Mouse (Mus musculus) neural tube, embryonic 12.5 days (tissue): ENCODE measurements around the gene Muc1. TPM values are rescaled to one million over a fixed set of nuclear protein-coding genes. Genes with fewer than 3 reads are reported as not detected.
A peak's percentile ranks its signal among the peaks of the same experiment; 100 is the strongest.

Experiments
- ATAC-seq: fragments of 200-750 bp; cut with Nextera tagmentation; 2 replicates; pipeline ENCODE4 v1.8.0; 2017; ENCODE audit warnings: low read depth, mild to moderate bottlenecking, moderate TSS enrichment, moderate library complexity; ENCODE audit not compliant: low FRiP score
- H3K27ac ChIP-seq: fragments of 300-500 bp; sonication (generic); 2 replicates; pipeline ENCODE4 v1.5.1; 2016
- H3K27me3 ChIP-seq: fragments of 300-500 bp; sonication (generic); replicated peaks from 2 replicates; pipeline ENCODE4 v1.6.1; 2016; ENCODE audit warnings: mild to moderate bottlenecking
- H3K36me3 ChIP-seq: fragments of 300-500 bp; sonication (generic); 2 replicates; pipeline ENCODE4 v1.6.1; 2016; ENCODE audit warnings: mild to moderate bottlenecking
- H3K4me1 ChIP-seq: fragments of 300-500 bp; sonication (generic); 2 replicates; pipeline ENCODE4 v1.6.1; 2016
- H3K4me2 ChIP-seq: fragments of 300-500 bp; sonication (generic); replicated peaks from 2 replicates; pipeline ENCODE4 v1.6.1; 2016; ENCODE audit warnings: mild to moderate bottlenecking
- H3K4me3 ChIP-seq: fragments of 300-500 bp; sonication (generic); 2 replicates; pipeline ENCODE4 v1.5.1; 2016
- H3K9ac ChIP-seq: fragments of 300-500 bp; sonication (generic); 2 replicates; pipeline ENCODE4 v1.6.1; 2016; ENCODE audit warnings: mild to moderate bottlenecking
- H3K9me3 ChIP-seq: fragments of 300-500 bp; sonication (generic); 2 replicates; pipeline ENCODE4 v1.6.1; 2016; ENCODE audit warnings: mild to moderate bottlenecking
- WGBS: fragments of 180-500 bp; shearing (Covaris S2); methylation state at CpG from one replicate; pipeline ENCODE4 v1.1.7; 2016; 5-methylcytosine and 5-hydroxymethylcytosine counted together
- polyA plus RNA-seq: library from polyadenylated mRNA; unstranded; fragments of >200 nt; fragmentation: Nextera tagmentation; extraction: Ambion mirVana; gene quantifications from 2 replicates; pipeline ENCODE4 v1.2.1, GENCODE M21; 2016

The Muc1 gene
- polyA plus RNA-seq, 1 experiment from 2014 or later = 0.84 TPM

DNA sequence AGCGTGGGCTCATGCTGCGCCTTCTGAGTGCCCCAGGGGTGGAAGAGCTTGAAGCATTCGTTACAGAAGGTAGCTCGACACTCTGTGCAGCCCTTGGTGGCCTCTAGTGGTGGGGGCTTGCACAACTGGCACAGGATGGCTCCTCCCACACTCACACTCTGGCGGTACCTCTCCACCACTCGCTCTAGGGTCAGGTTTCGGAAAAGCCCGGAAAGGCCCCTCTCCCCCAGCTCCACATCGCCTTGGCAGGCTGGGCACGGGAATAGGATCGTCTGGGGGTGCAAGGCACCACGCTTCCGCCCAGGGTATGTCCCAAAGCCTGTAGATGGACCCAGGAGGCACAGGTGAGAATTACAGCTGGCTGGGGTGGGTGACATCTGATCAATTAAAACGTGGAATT is 14.8 kb downstream of the Muc1 start:
- WGBS = 16% methylated on average over 14 of the region's 14 CpGs

DNA sequence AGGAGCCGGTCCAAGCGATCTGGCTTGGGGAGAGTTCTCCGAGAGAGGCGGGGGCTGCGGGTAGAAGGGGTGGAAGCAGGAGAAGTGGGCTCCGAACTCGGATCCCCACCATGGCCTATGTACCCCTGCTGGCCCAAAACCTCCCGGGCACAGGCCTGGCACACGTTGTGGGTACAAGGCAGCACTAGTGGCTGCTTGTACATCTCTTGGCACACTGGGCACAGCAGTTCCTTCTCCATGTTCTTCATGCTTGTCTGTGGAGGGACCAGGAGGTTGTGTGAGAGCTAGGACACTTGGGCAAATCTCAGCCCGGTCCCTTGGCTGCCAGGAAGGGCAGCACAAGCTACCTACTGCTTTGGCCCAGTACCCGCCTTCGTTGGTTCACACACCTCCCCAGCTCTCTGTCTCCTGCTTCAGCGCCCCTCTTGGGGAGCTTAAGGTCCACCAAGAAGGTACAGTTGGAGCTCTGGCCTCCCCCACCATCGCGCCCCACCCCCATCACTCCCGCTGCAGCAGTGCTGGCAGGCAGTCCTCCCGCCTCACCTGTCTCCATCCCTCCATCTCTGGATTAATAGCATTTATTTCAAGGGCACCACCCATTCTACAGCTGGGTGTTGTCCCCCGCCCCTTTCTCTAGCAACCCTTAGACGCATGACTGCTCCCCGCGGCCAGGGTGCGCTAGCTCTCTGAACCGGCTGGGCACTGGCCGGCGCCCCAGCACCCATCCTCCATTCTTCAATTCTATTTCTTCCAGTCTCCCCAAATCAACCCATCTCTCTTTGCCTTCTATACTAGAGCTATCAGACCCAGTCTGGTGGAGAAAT is 15.5 kb downstream of the Muc1 start:
- peaks cover 31% of the 10 kb centered on the region for H3K36me3 ChIP-seq
- H3K4me2 ChIP-seq = peak overlapping the region; percentile 83
- WGBS = 15% methylated on average over 25 of the region's 25 CpGs
- ATAC-seq = peak; percentile 35
- H3K27ac ChIP-seq = peak overlapping the region; percentile 74
- H3K9me3 ChIP-seq = no peaks in the 10 kb centered on the region
- H3K9ac ChIP-seq = peak overlapping the region; percentile 69
- no peaks in the 10 kb centered on the region for H3K27me3 ChIP-seq
- H3K4me1 ChIP-seq = peaks cover 37% of the 10 kb centered on the region
- H3K4me3 ChIP-seq = peak overlapping the region; percentile 49

More for the DNA sequence above, 14.8 kb downstream of the Muc1 start:
- Histone ChIP-seq H3K9me3 (no peaks in the 10 kb centered on the region), H3K4me3 (peak overlapping the region; percentile 49), H3K27me3 (no peaks in the 10 kb centered on the region), H3K4me1 (peaks cover 37% of the 10 kb centered on the region), H3K9ac (peak overlapping the region; percentile 69), H3K36me3 (peaks cover 31% of the 10 kb centered on the region), H3K4me2 (peak overlapping the region; percentile 83), H3K27ac (no peak overlapping the region)
- ATAC-seq = no peak

DNA sequence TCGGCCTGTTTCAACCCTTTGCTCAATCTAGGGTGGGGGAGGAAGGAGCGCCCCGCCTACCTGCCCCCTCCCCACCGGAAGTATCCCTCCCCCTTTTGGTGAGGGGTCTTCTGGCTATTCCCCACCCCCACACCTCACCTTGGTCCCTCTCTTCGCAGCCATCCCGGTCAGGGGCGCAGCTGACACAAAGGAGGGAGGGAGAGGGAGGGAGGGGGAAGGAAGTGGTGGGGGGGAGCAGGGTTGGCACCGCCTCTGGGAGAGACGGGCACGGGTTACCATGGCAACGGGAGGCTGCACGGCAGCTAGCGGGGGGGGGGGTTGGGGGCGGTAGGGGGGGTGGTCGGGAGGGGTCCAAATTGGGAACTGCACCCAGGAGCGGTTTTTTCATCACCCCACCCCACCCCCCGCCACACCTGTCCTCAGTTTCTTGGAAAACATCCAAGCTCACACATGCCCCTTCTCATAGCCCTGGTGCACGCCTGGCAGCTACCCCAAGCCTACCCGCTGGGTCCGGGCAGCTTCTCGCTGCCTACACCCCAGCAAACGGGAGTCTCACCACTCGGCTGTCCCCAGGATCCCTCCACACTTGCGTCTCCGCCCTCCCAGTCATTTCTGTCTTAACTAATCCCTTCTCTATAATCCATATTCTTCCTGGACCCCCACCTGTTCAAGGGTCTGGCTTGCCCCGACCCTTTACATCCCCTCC is 16.3 kb downstream of the Muc1 start:
- peak overlapping the region; percentile 49 for H3K4me3 ChIP-seq
- ATAC-seq = peak; percentile 46
- peak overlapping the region; percentile 83 for H3K4me2 ChIP-seq
- H3K4me1 ChIP-seq = peaks cover 37% of the 10 kb centered on the region
- peaks cover 31% of the 10 kb centered on the region for H3K36me3 ChIP-seq
- WGBS = under 1% methylated on average over 23 of the region's 26 CpGs
- H3K27ac ChIP-seq = peak overlapping the region; percentile 74
- no peaks in the 10 kb centered on the region for H3K27me3 ChIP-seq
- H3K9ac ChIP-seq = peak overlapping the region; percentile 69
- H3K9me3 ChIP-seq = no peaks in the 10 kb centered on the region

DNA sequence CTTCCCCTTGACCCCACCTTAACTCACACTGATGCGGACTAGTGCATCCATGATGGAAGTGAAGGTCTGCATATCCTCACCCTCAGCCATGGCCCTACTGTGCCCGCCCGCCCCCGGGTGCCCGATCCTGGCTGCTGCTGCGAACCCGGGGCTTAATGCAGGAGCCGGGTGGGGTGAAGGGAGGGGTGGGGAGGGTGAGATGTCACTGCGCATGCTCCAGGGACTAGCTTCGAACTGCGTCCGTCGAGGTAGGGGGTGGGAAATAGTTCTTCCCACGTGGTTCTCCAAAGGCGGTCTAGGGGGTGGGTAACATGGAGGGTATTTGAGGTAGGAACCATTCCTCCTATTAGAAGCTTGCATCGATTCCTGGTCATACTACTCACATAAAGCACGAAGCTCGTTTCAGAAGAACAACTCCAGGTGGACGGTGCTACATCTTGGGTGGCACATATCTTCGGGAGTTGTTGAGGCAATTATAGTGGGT is 16.9 kb downstream of the Muc1 start, which contains the start of gene Krtcap2:
Gene Krtcap2 (plus strand): TSS at position 279 of the 484 bp plus-strand sequence.
- H3K9ac ChIP-seq = peak within 1 kb of the TSS; percentile 76
- peak within 1 kb of the TSS; percentile 74 for H3K27ac ChIP-seq
- H3K4me2 ChIP-seq = peak within 1 kb of the TSS; percentile 83
- H3K4me3 ChIP-seq = peak within 1 kb of the TSS; percentile 66
- H3K4me1 ChIP-seq = peaks cover 43% of the 10 kb centered on the region
- peak; percentile 45 for ATAC-seq
- peaks cover 25% of the 10 kb centered on the region for H3K36me3 ChIP-seq
- H3K27me3 ChIP-seq = no peaks in the 10 kb centered on the region
- H3K9me3 ChIP-seq = no peaks in the 10 kb centered on the region
- 4% methylated on average over 20 of the region's 20 CpGs for WGBS

DNA sequence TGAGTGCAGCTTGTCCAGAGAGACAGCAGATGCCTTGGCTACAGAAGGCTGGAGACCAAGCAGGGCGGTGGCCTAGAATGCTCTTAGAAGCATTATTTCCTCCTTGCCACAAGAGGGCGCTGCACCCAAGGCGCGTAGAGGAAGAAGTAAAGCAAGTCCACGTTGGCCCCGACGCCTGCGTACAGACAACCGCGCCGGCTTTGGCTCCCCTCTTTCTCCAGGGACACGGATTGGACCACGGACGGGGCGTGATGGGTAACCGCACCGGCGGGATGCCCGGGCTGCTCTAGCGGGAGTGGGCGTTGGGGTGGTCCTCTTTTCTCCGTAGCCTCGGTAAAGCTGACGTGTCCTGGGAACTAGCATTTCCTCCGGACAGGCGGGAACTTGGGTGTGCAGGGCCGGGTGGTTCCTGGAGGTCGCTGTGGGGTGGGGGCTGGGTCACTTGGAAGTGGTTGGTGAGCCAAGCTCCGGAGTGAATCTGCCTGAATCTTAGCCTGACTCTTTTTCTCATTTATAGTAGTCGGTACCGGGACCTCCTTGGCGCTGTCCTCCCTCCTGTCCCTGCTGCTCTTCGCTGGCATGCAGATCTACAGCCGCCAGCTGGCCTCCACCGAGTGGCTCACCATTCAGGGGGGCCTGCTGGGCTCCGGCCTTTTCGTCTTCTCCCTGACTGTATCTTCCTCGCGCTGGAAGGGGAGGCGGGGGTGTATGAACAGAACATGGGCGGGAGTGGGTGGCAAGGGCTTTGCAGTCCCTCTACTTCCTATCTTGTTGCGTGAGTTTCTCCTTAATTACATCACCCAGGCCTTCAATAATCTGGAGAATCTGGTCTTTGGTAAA is 17.6 kb downstream of the Muc1 start, which contains the start of gene Trim46:
Gene Trim46 (minus strand): TSS at position 49 of the 840 bp plus-strand sequence.
- H3K4me2 ChIP-seq = peak within 1 kb of the TSS; percentile 83
- H3K4me1 ChIP-seq = peaks cover 50% of the 10 kb centered on the region
- peak within 1 kb of the TSS; percentile 74 for H3K27ac ChIP-seq
- H3K9me3 ChIP-seq = no peaks in the 10 kb centered on the region
- H3K36me3 ChIP-seq = peaks cover 18% of the 10 kb centered on the region
- peak within 1 kb of the TSS; percentile 66 for H3K4me3 ChIP-seq
- no peaks in the 10 kb centered on the region; the same call in 1 of the 2 replicates for H3K27me3 ChIP-seq
- peak within 1 kb of the TSS; percentile 76 for H3K9ac ChIP-seq
- under 1% methylated on average over 42 of the region's 42 CpGs for WGBS
- ATAC-seq = peak; percentile 57

DNA sequence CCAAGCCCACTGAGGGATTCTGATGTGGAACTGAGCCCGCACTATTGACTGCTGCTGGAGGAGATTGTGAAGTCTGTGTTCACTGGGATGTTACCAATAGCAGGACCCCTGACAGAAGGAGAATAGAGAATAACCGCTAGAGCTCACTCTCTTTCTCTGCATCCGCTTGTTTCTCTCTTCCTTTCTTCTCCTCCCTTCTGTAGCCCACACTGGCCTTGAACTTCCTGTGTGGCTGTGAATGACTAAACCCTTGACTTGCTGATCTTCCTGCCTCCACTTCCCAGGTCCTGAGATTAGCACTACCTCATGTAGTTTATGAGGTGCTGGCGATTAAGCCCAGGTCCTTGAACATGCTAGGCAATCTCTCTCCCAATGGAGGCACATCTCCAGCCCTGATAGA is 18.6 kb downstream of the Muc1 start:
- Histone ChIP-seq H3K27ac (no peak overlapping the region), H3K4me3 (peak overlapping the region; percentile 66; the same call in 1 of the 2 replicates), H3K9ac (0 out of 2 replicates have a peak overlapping the region, but pooled peaks have one; percentile 76), H3K4me2 (peak overlapping the region; percentile 83), H3K36me3 (peaks cover 9% of the 10 kb centered on the region; the same call in 1 of the 2 replicates), H3K27me3 (peaks cover 4% of the 10 kb centered on the region; the same call in 1 of the 2 replicates), H3K4me1 (peaks cover 53% of the 10 kb centered on the region), H3K9me3 (no peaks in the 10 kb centered on the region)
- ATAC-seq = no peak
- WGBS = 86% methylated on average over 4 of the region's 4 CpGs

DNA sequence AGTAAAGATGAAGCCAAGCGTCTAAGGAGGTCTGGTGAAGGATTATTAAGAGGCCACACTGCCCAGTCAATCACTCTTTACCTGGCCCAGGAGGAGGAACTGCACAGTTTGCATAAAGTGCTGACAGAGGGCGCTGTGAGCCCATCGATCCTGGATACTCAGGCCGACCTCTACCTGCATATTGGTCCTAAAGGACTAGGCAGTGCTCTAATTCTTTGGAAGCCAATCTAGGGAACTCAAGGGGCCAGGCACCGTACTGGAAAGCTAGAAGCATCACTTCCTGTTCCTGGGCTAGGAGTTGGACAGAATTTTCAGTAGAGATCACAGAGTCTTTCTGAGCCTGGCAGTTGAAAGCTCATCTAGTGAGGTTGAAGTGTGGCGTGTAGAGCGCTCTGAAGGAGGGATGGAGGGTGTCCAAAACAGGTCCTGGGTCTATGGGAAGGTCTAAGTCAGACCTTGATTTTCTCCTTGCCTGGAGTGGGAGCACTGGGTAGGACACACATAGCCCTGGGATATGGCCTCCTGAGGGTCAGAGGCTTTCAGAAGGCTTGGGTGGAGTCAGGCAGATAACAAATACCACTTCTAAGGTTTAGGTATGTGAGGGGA is 21.7 kb downstream of the Muc1 start:
- Histone ChIP-seq H3K27me3 (peaks cover 4% of the 10 kb centered on the region; the same call in 1 of the 2 replicates), H3K27ac (no peak overlapping the region), H3K4me2 (peak overlapping the region; percentile 46; the same call in 1 of the 2 replicates), H3K9me3 (no peaks in the 10 kb centered on the region), H3K36me3 (peaks cover 9% of the 10 kb centered on the region; the same call in 1 of the 2 replicates), H3K4me3 (no peak overlapping the region), H3K4me1 (peaks cover 33% of the 10 kb centered on the region), H3K9ac (no peak overlapping the region)
- WGBS = 20% methylated on average over 7 of the region's 7 CpGs
- ATAC-seq = no peak

DNA sequence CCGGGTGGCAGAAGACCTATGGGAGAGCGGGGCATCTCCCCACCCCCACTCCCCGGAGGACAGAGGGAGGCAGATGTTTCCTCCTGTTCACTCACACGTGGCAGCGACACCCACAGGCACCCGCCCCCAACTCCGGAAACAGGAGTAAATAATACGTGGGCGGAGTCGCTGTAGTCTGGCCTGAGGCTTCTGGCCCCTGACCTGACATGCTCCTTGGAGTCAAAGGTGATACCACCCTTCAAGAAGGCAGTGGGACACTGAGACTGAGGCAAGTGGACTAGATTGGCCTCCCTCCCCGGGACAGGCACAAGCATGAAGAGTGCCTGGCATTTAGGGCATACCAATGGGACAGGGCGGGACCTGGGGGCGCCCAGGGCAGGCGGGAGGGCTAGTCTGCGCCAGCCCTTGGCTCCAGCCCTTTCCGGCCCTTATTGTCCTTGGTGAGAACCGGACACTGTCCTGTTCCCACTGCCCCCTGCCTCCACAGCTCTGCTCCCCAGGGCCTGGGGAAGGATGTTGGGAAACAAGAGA is 22.6 kb downstream of the Muc1 start:
- H3K9ac ChIP-seq = no peak overlapping the region

DNA sequence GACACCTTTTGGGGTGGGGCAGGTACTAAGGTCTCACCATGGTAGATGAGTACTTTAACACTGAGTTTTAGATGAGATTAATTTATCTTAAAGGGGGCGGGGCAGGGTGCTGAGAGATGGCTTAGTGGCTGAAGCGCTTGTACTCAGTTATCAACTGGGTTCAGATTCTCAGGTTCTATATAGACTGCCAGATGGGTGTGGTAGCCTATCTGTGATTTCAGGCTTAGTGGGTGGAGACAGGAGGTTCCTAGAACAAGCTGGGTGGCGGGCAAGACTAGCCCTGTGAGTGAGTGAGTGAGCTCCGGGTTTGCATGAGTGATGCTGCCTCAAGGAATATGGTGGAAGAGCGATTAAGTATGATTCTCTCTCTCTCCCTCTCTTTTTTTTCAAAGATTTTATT is 26.1 kb downstream of the Muc1 start:
- WGBS = 97% methylated on average over 5 of the region's 5 CpGs
- no peak overlapping the region for H3K4me2 ChIP-seq
- peaks cover 16% of the 10 kb centered on the region for H3K4me1 ChIP-seq
- H3K9ac ChIP-seq = no peak overlapping the region
- H3K27ac ChIP-seq = no peak overlapping the region
- ATAC-seq = no peak
- no peaks in the 10 kb centered on the region for H3K36me3 ChIP-seq
- no peak overlapping the region for H3K4me3 ChIP-seq
- H3K27me3 ChIP-seq = peaks cover 4% of the 10 kb centered on the region; the same call in 1 of the 2 replicates
- no peaks in the 10 kb centered on the region for H3K9me3 ChIP-seq

More for the DNA sequence above, 22.6 kb downstream of the Muc1 start:
- no peak for ATAC-seq
- Histone ChIP-seq H3K4me3 (no peak overlapping the region), H3K27me3 (peaks cover 4% of the 10 kb centered on the region; the same call in 1 of the 2 replicates), H3K27ac (no peak overlapping the region), H3K4me1 (peaks cover 27% of the 10 kb centered on the region), H3K36me3 (peaks cover 9% of the 10 kb centered on the region; the same call in 1 of the 2 replicates), H3K4me2 (peak overlapping the region; percentile 46), H3K9me3 (no peaks in the 10 kb centered on the region)
- 4% methylated on average over 17 of the region's 17 CpGs for WGBS

DNA sequence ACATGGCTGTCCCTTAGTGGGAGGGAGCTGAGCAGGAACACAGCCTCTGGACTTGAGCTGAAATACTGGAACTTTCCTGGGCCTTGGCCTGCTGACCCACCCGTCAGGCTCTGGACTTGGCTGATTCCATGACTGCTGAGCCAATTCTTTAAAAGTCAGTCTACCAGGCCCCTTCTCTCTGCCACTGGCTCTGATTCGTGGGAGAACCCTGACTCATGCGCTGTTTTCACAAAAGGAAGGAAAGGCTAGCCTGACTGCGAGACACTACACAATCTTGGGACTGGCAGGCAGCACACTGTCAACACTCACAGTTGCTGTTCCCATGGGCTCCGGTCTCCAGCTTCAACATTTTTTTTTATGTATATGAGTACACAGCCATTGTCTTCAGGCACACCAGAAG is 27.3 kb downstream of the Muc1 start:
- no peaks in the 10 kb centered on the region for H3K9me3 ChIP-seq
- ATAC-seq = no peak
- H3K27me3 ChIP-seq = peaks cover 4% of the 10 kb centered on the region; the same call in 1 of the 2 replicates
- no peaks in the 10 kb centered on the region for H3K36me3 ChIP-seq
- peaks cover 6% of the 10 kb centered on the region for H3K4me1 ChIP-seq
- H3K9ac ChIP-seq = no peak overlapping the region
- 78% methylated on average over 5 of the region's 5 CpGs for WGBS
- no peak overlapping the region for H3K4me2 ChIP-seq
- H3K27ac ChIP-seq = no peak overlapping the region
- H3K4me3 ChIP-seq = no peak overlapping the region

DNA sequence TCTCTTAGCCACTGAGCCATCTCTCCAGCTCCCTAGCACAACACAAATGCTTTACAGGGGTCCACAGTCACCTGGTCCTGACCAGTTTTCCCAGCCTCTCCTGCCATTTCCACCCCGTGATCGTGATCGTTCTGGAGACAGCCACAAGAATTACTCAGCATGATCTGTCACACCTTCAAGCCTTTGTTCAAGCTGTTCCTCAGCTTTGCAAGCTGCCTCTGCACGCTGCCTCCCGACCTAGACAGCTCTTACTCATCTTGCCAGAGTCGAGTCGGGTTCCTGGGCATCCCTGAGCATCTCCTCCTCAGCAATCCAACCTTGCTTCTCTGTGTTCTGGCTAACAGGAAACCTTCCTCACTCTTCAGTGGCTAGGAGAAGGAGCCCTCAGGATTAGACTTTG is 30.2 kb downstream of the Muc1 start, which contains the start of gene Dpm3:
Gene Dpm3 (plus strand): TSS at position 283 of the 400 bp plus-strand sequence.
- Histone ChIP-seq H3K9me3 (no peaks in the 10 kb centered on the region), H3K9ac (no peak within 1 kb of the TSS), H3K4me2 (no peak within 1 kb of the TSS), H3K36me3 (no peaks in the 10 kb centered on the region), H3K4me3 (no peak within 1 kb of the TSS), H3K27me3 (no peaks in the 10 kb centered on the region), H3K4me1 (no peaks in the 10 kb centered on the region), H3K27ac (no peak within 1 kb of the TSS)
- no peak for ATAC-seq
- WGBS = 52% methylated on average over 7 of the region's 7 CpGs
